Mouse (Mus musculus): ENCODE data around the gene Dnajb12.

GRCm38 (mm10) chr10:59857157-59857556 is 22.2 kb upstream of the Dnajb12 start:
- TF ChIP-seq CTCF (IDR thresholded peaks at IDR 0.05; ENCODE audit: control insufficient read depth, insufficient read depth, low read length): no peak
- TF ChIP-seq POLR2A (IDR thresholded peaks at IDR 0.05; ENCODE audit: borderline replicate concordance, control insufficient read depth, low read depth, low read length): no peak
